Mouse (Mus musculus) MEL (cell line): ENCODE data around the gene Baat.

Experiments
- CTCF ChIP-seq, 3 experiments: IDR thresholded peaks in 2 of 3; conservative IDR thresholded peaks in 1 of 3; 2 replicates each; pipeline ENCODE4 v1.5.1; 2011 to 2012; ENCODE audit warnings: low read length in 3 of 3, low read depth in 2 of 3, mild to moderate bottlenecking in 2 of 3, improper control_type of control experiment in 1 of 3, inconsistent platforms in 1 of 3, mixed read lengths in 1 of 3, moderate library complexity in 1 of 3; ENCODE audit not compliant: control insufficient read depth in 1 of 3, insufficient read depth in 1 of 3, poor library complexity in 1 of 3, severe bottlenecking in 1 of 3
- EP300 ChIP-seq, 2 experiments: IDR thresholded peaks; 2 replicates each; pipeline ENCODE4 v1.6.1; 2011; ENCODE audit warnings: improper control_type of control experiment in 2 of 2, low read length in 2 of 2, low read depth in 1 of 2, mild to moderate bottlenecking in 1 of 2
- GATA1 ChIP-seq: IDR thresholded peaks from 2 replicates; pipeline ENCODE4 v1.6.1; 2011; ENCODE audit warnings: low read depth, low read length, improper control_type of control experiment
- KAT2A ChIP-seq: conservative IDR thresholded peaks from 2 replicates; pipeline ENCODE4 v1.6.1; 2012; ENCODE audit warnings: low read depth, low read length, improper control_type of control experiment, inconsistent platforms
- MAX ChIP-seq: IDR thresholded peaks from 2 replicates; pipeline ENCODE4 v1.6.1; 2011; ENCODE audit warnings: low read length, improper control_type of control experiment
- POLR2A ChIP-seq, 2 experiments: IDR thresholded peaks; 2 replicates each; pipeline ENCODE4 v1.6.1; 2011 to 2012; ENCODE audit warnings: low read length in 2 of 2, mild to moderate bottlenecking in 2 of 2, control low read depth in 1 of 2, improper control_type of control experiment in 1 of 2, low read depth in 1 of 2, moderate library complexity in 1 of 2; ENCODE audit not compliant: control insufficient read depth in 1 of 2, insufficient read depth in 1 of 2, poor library complexity in 1 of 2
- POLR2AphosphoS5 ChIP-seq: IDR thresholded peaks from 2 replicates; pipeline ENCODE4 v1.6.1; 2012; ENCODE audit warnings: low read depth, borderline replicate concordance, mild to moderate bottlenecking, inconsistent platforms, low read length, moderate library complexity, mixed read lengths

GRCm38 (mm10) chr4:49509183-49509582 is 2.8 kb upstream of the Baat start:
- TF ChIP-seq GATA1 (no peak), MAX (no peak), CTCF (IDR thresholded peaks at IDR 0.05 in 2 of 3, conservative IDR thresholded peaks at IDR 0.05 in 1 of 3; ENCODE audit: control insufficient read depth in 1 of 3, insufficient read depth in 1 of 3, low read depth in 2 of 3, low read length in 3 of 3, poor library complexity in 1 of 3, severe bottlenecking in 1 of 3) (no peak), POLR2A (IDR thresholded peaks at IDR 0.05; ENCODE audit: control insufficient read depth in 1 of 2, insufficient read depth in 1 of 2, low read depth in 1 of 2, low read length in 2 of 2, poor library complexity in 1 of 2) (no peak), POLR2AphosphoS5 (no peak), EP300 (IDR thresholded peaks at IDR 0.05; ENCODE audit: low read depth in 1 of 2, low read length in 2 of 2) (no peak), KAT2A (no peak)
